Mouse (Mus musculus): ENCODE data around the gene Usp13. TPM values are rescaled to one million over a fixed set of nuclear protein-coding genes. Genes with fewer than 3 reads are reported as not detected.

The Usp13 gene
- total and polyA plus RNA-seq, 2 experiments = 0.02 to 0.09 TPM

DNA sequence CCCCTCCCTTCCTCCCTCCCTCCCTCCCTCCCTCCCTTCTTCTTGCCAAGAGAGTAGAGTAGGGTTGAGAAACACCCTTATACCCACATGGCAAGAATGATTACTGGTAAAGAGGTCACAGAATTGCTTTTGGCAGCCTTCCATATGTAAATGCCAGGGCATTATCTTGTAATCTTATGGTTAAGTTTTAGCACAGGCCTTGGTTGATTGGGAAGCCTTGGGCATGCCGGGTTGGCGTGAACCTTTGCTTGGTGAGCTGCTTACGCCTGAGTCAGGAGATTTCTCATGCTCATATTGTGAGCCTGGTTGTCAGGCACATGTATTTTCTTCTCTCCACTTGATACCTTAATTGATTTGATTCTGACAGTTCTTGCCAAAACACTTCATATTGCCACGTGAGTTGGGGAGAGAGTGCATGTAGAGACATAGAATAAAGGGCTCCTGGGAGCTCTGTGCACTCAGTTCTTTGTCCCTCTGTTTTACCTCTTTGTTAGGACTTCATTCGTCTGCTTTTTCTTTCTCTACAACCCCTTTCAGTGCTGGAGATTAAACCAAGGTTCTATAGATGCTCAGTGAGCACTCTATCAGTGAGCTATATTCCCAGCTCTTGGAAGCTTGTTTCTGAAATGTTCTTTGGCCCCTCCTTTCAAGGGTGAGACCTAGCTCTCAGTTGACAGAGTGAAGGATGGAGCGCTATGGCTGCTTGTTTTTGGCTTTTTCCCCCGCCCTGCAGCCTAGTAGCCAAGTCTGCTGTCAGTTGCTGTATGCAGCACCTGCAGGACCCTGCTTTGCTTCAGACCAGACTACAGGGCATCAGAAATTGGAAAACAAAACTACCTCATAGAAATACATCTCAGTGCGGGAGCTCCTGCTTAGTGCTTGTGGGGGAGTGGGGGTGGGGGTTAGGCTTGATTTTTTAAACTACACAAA is 88.8 kb downstream of the Usp13 start:
- no peak for TF ChIP-seq POLR2A (IDR thresholded peaks at IDR 0.05; ENCODE audit: extremely low read depth, insufficient read depth, low read length)
- no peak for TF ChIP-seq CTCF (IDR thresholded peaks at IDR 0.05; ENCODE audit: low read depth, low read length)
- Histone ChIP-seq H3K36me3 (ENCODE audit: control insufficient read depth, insufficient read depth, low read length) (no peaks in the 10 kb centered on the region), H3K79me2 (ENCODE audit: control insufficient read depth, insufficient read depth, low read length) (no peaks in the 10 kb centered on the region), H3K27ac (replicated peaks; ENCODE audit: insufficient read depth, low read depth, low read length) (no peak overlapping the region), H3K27me3 (ENCODE audit: control insufficient read depth, insufficient read depth, low read length) (no peaks in the 10 kb centered on the region), H3K4me1 (ENCODE audit: control insufficient read depth, insufficient read depth, low read length) (no peaks in the 10 kb centered on the region), H3K4me3 (ENCODE audit: insufficient read depth, low read depth, low read length) (no peak overlapping the region), H3K9ac (ENCODE audit: low read depth, low read length) (no peak overlapping the region)
- WGBS = 87% methylated on average over 8 of the region's 8 CpGs
- peak; percentile 7 for DNase-seq (ENCODE audit: extremely low read depth, low read depth, low spot score)

- no peak overlapping the region for H3K4me3 ChIP-seq (ENCODE audit: insufficient read depth, low read depth, low read length)
- no peak for DNase-seq (ENCODE audit: extremely low read depth, low read depth, low spot score)
- H3K9ac ChIP-seq (ENCODE audit: low read depth, low read length) = no peak overlapping the region
- TF ChIP-seq CTCF (IDR thresholded peaks at IDR 0.05; ENCODE audit: low read depth, low read length) = no peak
- TF ChIP-seq POLR2A (IDR thresholded peaks at IDR 0.05; ENCODE audit: extremely low read depth, insufficient read depth, low read length) = no peak
- H3K79me2 ChIP-seq (ENCODE audit: control insufficient read depth, insufficient read depth, low read length) = no peaks in the 10 kb centered on the region
- H3K27me3 ChIP-seq (ENCODE audit: control insufficient read depth, insufficient read depth, low read length) = no peaks in the 10 kb centered on the region
- no peaks in the 10 kb centered on the region for H3K36me3 ChIP-seq (ENCODE audit: control insufficient read depth, insufficient read depth, low read length)
- no peaks in the 10 kb centered on the region for H3K4me1 ChIP-seq (ENCODE audit: control insufficient read depth, insufficient read depth, low read length)
- 77% methylated on average over 3 of the region's 3 CpGs for WGBS
- no peak overlapping the region for H3K27ac ChIP-seq (replicated peaks; ENCODE audit: insufficient read depth, low read depth, low read length)
Observed at GRCm38 (mm10) chr3:32908400-32908799, 91.1 kb downstream of the Usp13 start.

DNA sequence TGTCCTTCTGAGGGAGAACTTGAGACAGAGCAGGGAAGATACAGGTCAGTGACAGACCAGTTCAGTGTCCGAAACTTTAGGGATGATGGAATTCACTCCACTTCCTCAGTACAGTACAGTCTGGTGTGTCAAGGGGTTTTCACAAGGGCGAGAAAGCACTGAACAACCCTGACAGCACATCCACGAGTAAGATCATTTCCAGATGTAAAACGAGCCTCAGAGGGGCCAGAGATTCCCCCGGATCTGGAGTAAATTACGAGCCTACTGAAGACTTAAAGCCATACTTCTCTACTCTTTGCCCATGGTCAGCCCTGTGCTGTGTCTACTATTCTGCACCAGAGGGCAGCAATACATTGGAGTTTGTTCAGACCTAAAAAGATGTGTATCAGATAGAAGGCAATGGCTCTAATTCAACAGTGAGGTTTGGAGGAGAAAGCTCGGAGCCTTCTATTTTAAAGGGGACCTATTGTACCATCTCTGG is 92.8 kb downstream of the Usp13 start:
- no peak overlapping the region for H3K27ac ChIP-seq (replicated peaks; ENCODE audit: insufficient read depth, low read depth, low read length)
- DNase-seq (ENCODE audit: extremely low read depth, low read depth, low spot score) = no peak
- no peak overlapping the region for H3K9ac ChIP-seq (ENCODE audit: low read depth, low read length)
- TF ChIP-seq POLR2A (IDR thresholded peaks at IDR 0.05; ENCODE audit: extremely low read depth, insufficient read depth, low read length) (no peak), CTCF (IDR thresholded peaks at IDR 0.05; ENCODE audit: low read depth, low read length) (no peak)
- H3K4me1 ChIP-seq (ENCODE audit: control insufficient read depth, insufficient read depth, low read length) = no peaks in the 10 kb centered on the region
- WGBS = 68% methylated on average over 7 of the region's 7 CpGs
- H3K27me3 ChIP-seq (ENCODE audit: control insufficient read depth, insufficient read depth, low read length) = no peaks in the 10 kb centered on the region
- H3K79me2 ChIP-seq (ENCODE audit: control insufficient read depth, insufficient read depth, low read length) = no peaks in the 10 kb centered on the region
- no peak overlapping the region for H3K4me3 ChIP-seq (ENCODE audit: insufficient read depth, low read depth, low read length)
- no peaks in the 10 kb centered on the region for H3K36me3 ChIP-seq (ENCODE audit: control insufficient read depth, insufficient read depth, low read length)

DNA sequence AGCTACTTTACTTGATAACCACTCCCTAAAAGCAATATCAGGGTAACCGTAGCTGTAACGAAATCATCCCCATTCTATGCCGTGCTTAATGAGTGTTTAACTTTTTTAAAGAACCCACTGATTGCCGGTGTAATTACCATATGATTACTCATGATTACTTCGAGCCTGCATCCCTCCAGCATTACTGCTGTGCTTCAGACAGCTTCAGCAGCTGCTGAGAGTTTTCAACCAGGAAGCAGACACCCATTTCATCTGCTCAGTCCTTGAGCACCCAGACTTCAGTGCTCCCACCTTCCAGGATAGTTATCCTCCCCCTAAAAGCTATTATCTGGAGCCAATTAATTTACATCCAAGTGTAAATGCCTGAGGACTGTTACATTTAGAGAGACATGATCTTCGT is 106.8 kb downstream of the Usp13 start:
- Histone ChIP-seq H3K27ac (replicated peaks; ENCODE audit: insufficient read depth, low read depth, low read length) (no peak overlapping the region), H3K36me3 (ENCODE audit: control insufficient read depth, insufficient read depth, low read length) (no peaks in the 10 kb centered on the region), H3K27me3 (ENCODE audit: control insufficient read depth, insufficient read depth, low read length) (no peaks in the 10 kb centered on the region), H3K79me2 (ENCODE audit: control insufficient read depth, insufficient read depth, low read length) (no peaks in the 10 kb centered on the region), H3K4me3 (ENCODE audit: insufficient read depth, low read depth, low read length) (no peak overlapping the region), H3K9ac (ENCODE audit: low read depth, low read length) (no peak overlapping the region), H3K4me1 (ENCODE audit: control insufficient read depth, insufficient read depth, low read length) (no peaks in the 10 kb centered on the region)
- TF ChIP-seq CTCF (IDR thresholded peaks at IDR 0.05; ENCODE audit: low read depth, low read length) = no peak
- no peak for TF ChIP-seq POLR2A (IDR thresholded peaks at IDR 0.05; ENCODE audit: extremely low read depth, insufficient read depth, low read length)
- 91% methylated on average over 6 of the region's 6 CpGs for WGBS
- no peak for DNase-seq (ENCODE audit: extremely low read depth, low read depth, low spot score)

- H3K36me3 ChIP-seq (ENCODE audit: control insufficient read depth, insufficient read depth, low read length) = no peaks in the 10 kb centered on the region
- H3K4me3 ChIP-seq (ENCODE audit: insufficient read depth, low read depth, low read length) = no peak overlapping the region
- WGBS = 52% methylated on average over 8 of the region's 8 CpGs
- no peak overlapping the region for H3K27ac ChIP-seq (replicated peaks; ENCODE audit: insufficient read depth, low read depth, low read length)
- no peak overlapping the region for H3K9ac ChIP-seq (ENCODE audit: low read depth, low read length)
- no peaks in the 10 kb centered on the region for H3K79me2 ChIP-seq (ENCODE audit: control insufficient read depth, insufficient read depth, low read length)
- no peak for DNase-seq (ENCODE audit: extremely low read depth, low read depth, low spot score)
- H3K4me1 ChIP-seq (ENCODE audit: control insufficient read depth, insufficient read depth, low read length) = no peaks in the 10 kb centered on the region
- TF ChIP-seq CTCF (IDR thresholded peaks at IDR 0.05; ENCODE audit: low read depth, low read length) (no peak), POLR2A (IDR thresholded peaks at IDR 0.05; ENCODE audit: extremely low read depth, insufficient read depth, low read length) (no peak)
- H3K27me3 ChIP-seq (ENCODE audit: control insufficient read depth, insufficient read depth, low read length) = no peaks in the 10 kb centered on the region
Observed at GRCm38 (mm10) chr3:32939802-32940501, 122.6 kb downstream of the Usp13 start.

Data from liver, adult 2 months (tissue).